Mouse (Mus musculus) erythroblast, embryonic 14.5 days (primary cell): Measurements from ENCODE around the gene Myo9b.

Experiments
- GATA1 ChIP-seq: IDR thresholded peaks from 2 replicates; pipeline ENCODE4 v1.6.1; 2012; ENCODE audit warnings: low read length, inconsistent platforms, mixed read lengths
- TAL1 ChIP-seq: IDR thresholded peaks from 3 replicates; pipeline ENCODE4 v1.6.1; 2012; ENCODE audit warnings: low read length, inconsistent platforms, mixed read lengths

DNA sequence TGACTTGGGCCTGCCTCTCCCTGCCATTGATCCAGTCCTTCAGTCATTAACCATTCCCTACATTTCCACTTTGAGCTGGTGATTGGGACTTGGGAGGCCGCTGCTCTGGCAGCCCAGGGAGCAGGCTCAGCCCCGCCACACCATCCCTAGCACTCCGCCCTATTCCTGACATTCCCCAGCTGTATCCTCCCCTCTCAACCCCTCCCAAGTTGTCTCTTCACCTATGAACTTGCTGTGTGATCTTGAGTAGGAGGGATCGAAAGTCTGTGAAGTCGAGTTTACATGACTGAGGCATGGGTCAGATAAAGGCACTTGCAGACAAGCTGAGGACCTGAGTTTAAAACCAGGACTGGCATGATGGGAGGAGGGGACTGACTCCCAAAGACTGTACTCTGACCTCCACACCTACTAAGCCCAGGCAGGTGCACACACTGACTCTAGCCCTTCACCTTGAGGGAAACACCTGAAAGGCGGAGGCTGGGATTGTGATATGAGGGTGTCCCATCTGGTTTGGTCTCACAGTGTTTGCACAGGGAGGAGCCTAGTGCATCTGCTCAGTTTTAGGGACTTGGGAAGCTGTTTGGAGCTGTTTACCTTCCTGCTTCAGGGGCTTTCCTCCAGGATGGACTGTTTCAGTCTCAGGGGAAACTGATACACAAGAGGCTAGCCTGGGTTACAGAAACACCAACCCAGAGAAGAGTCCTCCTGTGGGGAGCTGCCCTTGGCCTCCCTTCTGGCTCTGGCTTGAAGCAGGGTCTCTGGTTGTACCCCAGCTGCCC is 130.8 kb downstream of the Myo9b start:
- TF ChIP-seq GATA1 = no peak
- no peak for TF ChIP-seq TAL1
